Mouse (Mus musculus): Measurements from ENCODE around the gene Pafah1b3. TPM values are rescaled to one million over a fixed set of nuclear protein-coding genes. Genes with fewer than 3 reads are reported as not detected.
"Not testable (repeated sequence)": the region's sequence is repeated elsewhere in the genome, so short reads cannot be mapped to it uniquely, and the experiment has no call there.

Pafah1b3 gene
- total RNA-seq, 2 experiments from 2014 or later = 26.7 to 28.0 TPM

DNA sequence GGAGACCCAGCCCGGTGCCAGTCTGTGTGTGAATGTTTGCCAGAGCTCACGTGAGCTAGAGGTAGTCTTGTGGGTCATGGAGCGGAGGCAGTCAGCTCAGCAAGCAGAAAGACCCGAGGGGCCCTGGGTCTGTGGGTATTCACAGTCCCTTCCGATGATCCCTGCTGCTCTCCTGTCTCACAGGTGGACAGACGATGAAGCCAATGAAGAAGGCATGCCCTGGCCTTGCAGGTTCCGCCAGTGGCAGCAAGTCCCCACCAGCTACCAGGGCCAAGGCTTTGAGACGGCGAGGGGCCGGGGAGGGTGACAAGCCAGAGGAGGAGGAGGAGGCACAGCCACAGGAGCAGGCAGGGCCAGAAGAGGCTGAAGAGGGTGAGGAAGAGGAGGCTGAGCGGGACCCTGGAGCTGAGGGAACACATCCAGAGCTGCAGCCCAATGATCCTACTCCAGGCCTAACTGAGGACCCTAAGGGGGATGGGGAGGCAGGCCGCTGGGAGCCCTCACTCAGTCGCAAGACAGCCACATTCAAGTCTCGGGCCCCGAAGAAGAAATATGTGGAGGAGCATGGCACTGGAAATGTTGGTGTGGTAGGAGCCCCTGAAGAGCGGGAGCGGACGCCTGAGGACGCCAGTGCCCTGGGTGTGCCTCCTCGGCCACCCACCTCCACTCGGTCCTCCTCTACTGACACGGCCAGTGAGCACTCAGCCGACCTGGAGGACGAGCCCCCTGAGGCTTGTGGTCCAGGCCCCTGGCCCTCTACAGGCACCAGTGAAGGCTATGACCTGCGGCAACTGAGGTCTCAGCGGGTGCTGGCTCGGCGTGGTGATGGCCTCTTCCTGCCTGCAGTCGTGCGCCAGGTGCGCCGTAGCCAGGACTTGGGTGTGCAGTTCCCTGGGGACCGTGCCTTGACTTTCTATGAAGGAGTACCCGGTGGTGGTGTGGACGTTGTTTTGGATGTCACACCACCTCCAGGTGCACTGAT, 26.8 kb downstream of the Pafah1b3 start:
- intact Hi-C loops (cut with DNase I) = no loop called here
- DNase-seq (ENCODE audit: low spot score in 2 of 2) = no peak

GRCm38 (mm10) chr7:25269545-25270271, 28.1 kb downstream of the Pafah1b3 start:
- intact Hi-C loops (cut with DNase I) = no loop called here
- no peak for DNase-seq (ENCODE audit: low spot score in 2 of 2)

- intact Hi-C loops (cut with DNase I) = no loop called here
- DNase-seq (ENCODE audit: low spot score in 2 of 2) = peak in 1 of 2 experiments; percentile 4
These were observed 28.8 kb downstream of the Pafah1b3 start for GRCm38 (mm10) chr7:25269029-25269428.

- intact Hi-C loops (cut with DNase I) = no loop called here
- no peak for DNase-seq (ENCODE audit: low spot score in 2 of 2)
These were observed 29.2 kb downstream of the Pafah1b3 start for GRCm38 (mm10) chr7:25268588-25268987.

GRCm38 (mm10) chr7:25267751-25268463, 29.9 kb downstream of the Pafah1b3 start:
- DNase-seq (ENCODE audit: low spot score in 2 of 2) = peak; percentile 100
- intact Hi-C loops (cut with DNase I) = no loop called here

DNA sequence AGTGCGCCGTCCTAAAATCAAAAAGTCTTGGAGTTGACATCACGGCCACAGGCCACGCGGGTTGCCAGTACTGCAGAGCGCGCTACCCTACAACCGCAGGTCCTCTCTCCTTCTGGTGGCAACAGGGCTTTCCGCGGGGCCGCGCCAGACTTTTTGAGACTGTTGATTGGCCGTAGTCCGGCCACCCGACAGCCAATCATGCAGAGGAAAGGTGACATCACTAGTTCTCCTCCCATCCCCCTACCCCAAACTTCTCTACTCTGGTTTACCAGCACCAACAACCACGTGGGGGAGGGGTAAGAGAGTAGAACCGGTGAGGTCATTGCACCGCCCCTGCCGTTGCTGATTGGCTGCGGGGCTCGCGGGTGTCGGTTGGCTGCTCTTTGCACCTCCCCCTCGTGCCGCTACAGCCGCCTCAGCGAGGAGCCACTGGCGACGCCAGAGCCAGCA, 30.5 kb downstream of the Pafah1b3 start, which contains the start of gene Cic:
Cic (plus strand) TSS at position 404 of the 450 bp plus-strand sequence.
- peak; percentile 100 for DNase-seq (ENCODE audit: low spot score in 2 of 2)
- intact Hi-C loops (cut with DNase I) = no loop called here

DNA sequence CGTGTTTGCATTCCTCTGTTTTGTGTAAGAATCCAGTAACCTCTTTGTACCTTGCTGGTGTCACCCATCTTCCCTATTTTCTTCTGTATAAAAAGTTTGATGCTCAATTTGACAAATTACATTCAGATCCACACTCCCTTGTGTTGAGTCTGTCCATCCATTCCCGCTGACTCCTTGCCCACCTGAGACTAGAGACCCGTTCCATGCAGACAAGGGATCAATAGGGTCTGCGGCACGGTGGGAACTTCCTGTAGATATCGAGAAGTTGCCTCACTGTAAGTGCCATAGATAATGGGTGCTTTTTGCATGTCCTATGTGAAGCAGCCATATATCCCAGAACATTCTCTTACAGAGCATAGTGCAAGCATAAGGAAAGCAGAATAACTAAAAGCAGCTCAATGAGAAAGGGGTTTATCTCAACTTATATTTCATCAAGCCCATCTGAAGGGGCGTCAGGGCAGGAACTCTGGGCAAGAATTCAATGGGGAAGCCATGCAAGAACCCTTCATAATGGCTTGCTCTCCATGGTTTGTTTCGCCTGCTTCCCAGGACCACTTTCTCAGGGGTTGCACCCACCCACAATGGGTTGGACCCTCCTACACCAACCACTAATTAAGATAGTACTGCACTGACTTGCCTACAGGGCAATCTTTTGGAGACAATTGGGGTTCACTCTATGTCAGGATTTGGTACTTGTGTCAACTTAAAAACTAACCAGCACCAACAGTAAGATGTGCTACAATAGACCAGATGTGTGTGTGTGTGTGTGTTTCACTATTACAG, 31.4 kb downstream of the Pafah1b3 start:
- intact Hi-C loops (cut with DNase I) = no loop called here
- peak in 1 of 2 experiments; percentile 4 for DNase-seq (ENCODE audit: low spot score in 2 of 2)

DNA sequence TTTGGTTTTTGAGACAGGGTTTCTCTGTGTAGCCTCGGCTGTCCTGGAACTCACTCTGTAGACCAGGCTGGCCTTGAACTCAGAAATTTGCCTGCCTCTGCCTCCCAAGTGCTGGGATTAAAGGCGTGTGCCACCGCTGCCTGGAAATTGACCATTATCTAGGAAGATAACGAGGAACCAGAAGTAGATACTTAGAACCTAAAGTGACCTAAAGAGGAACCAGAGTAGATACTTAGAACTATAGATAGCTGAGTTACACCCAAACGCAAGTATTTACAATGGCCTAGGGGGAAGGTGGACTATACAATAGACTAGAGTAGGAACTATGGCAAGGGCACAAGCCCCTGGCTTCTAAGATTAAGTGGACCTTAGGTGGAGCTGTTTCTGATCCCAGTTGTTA, 32.0 kb downstream of the Pafah1b3 start:
- intact Hi-C loops (cut with DNase I); DNase-seq (ENCODE audit: low spot score in 2 of 2): not testable (repeated sequence)

DNA sequence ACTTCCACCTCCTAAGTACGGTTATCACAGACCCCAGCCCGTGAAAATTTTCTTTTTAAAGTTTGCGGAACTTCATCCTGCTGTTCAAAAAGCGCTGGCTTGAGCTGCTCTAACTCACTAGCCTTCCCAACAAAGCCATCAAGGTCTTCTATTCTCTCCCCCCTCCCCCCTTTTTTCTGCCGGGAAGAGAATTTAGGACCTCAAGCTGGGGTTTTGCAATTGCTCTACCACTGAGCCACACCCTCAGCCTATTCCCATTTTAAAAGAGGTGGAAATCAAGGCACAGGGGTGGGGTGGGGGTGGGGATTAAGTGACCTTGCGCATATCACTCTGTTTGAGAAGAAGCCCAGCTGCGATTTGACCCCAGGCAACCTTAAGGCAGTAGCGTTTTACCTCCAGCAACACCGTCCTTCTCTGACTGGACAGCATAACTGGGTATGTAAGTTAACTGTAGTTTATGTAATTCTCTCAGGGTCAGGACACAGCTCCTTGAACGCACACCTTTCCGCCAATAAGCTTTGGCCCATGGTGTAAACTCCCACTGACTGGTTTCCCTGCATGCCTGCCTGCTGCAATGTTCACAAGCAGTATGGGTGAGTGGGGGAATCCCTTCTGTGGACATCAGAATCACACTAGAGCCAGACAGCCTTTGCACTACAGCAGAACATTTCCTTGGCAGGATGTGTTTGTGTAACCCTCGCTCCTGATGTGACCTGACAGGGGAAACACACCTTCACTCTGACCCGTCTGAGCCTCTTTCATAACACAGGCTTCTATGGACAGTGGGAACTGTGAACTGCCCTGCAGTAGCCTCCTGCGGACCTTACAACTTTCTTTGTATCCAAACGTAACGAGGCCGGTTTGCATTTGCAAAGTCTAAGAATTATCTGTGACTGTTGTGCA, 33.6 kb downstream of the Pafah1b3 start:
- DNase-seq (ENCODE audit: low spot score in 2 of 2) = no peak
- intact Hi-C loops (cut with DNase I) = no loop called here

- DNase-seq (ENCODE audit: low spot score in 2 of 2) = no peak
These were observed 35.9 kb downstream of the Pafah1b3 start for GRCm38 (mm10) chr7:25261896-25262295.

DNA sequence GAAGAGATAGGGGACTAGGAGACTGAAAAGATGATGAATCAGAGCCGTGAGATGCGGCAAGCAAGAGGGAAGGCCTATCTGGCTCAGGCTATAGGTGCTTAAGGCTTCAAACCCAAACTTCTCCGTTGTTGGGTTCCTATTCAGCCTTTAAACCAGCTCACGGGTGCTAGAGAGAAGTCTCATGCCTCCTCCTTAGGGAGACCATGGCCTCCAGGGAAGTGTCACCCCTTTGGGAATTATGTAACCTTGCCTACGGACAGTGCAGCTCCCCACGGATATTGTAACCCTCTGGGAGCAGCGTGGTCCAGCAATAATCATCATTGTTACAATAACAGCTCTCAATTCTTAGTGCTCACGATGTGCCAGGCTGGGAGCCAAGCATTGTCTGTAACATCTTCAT, 46.0 kb downstream of the Pafah1b3 start:
- intact Hi-C loops (cut with DNase I) = no loop called here
- DNase-seq (ENCODE audit: low spot score in 2 of 2) = peak in 1 of 2 experiments; percentile 47

More at GRCm38 (mm10) chr7:25261896-25262295, 35.9 kb downstream of the Pafah1b3 start:
- intact Hi-C loops (cut with DNase I) = no loop called here

DNA sequence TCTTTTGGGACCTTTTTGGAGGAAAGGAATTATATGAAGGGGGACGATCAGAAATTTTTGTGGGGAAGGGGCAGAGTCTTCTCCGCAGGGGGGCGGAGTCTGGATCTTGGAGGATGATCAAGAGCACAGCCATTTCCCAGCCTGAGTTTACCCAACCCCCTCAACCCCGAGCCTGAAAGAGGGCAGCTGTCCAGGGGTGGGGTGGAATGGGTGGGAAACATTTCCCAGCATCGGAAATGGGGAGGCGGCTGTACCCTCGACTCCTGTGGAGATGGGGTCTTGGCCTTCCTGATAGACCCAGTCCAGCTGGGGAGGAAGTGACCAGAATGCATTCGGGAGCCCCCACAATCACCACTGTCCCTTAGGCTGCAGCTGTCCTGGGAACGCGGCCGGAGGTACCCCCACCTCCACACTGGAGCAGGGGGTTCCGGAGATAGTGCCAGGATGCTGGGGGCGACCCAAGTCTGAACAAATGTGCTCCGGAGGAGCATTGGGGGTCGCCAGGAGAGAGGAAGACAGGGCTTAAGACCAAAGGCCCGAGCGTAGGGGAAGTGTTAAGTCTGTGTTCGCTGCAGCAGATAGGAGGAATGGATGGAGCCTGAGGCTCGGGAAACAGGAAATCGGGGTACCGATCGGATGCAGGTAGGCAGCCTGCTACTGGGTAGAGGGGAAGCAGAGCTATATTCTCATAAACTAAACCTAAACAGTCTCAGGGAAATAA, 46.6 kb downstream of the Pafah1b3 start:
- DNase-seq (ENCODE audit: low spot score in 2 of 2) = peak; percentile 47 to 49
- intact Hi-C loops (cut with DNase I) = no loop called here

DNA sequence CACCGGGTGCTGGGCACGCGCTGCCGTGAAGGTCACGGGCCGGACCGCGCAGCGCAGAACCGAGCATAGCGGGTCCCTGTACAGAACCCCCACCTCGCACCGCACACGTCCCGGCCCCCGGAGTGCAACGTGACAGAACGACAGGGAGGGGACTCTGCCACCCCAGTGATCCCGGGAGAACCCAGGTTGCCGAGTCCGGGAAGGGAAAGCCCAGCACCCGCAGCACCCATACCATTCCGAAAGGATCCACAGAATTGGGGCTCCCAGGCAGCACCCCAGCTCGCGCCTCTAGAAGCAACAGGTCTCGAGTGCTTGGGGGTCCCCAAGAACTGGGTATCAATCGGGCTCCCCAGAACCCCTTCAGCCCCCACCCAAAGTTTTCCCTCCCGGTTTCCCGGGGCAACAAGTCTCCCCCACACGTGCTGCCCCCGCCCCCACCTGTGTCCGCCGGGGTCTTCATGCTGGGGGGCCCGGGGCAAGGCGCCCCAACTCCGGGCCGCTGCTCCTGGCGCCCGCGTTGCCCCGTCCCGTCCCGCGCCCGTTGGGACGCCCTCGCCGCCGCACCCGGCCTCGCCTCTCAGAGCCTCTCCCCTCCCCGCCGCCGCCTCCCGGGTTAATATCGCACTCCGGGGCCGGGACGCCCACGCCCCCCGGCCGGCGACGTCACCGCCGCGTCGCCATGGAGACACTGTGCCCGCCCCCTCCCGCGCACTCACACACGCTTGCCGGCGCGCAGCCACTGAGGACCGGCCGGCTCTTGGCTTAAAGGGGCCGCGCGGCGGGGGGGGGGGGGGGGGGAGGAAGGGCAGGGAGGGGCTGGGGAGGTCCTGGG, 47.4 kb downstream of the Pafah1b3 start, which contains the start of gene Erf:
Erf (minus strand) TSS at position 621 of the 832 bp plus-strand sequence.
- intact Hi-C loops (cut with DNase I) = no loop called here
- peak; percentile 96 to 97 for DNase-seq (ENCODE audit: low spot score in 2 of 2)

- peak; percentile 63 to 70 for DNase-seq (ENCODE audit: low spot score in 2 of 2)
- intact Hi-C loops (cut with DNase I) = loop anchor here (1.0 kb wide), 1 partner anchor 29 kb away; no protein-coding TSS in a partner anchor
These were observed 48.3 kb downstream of the Pafah1b3 start for GRCm38 (mm10) chr7:25249314-25250140.

DNA sequence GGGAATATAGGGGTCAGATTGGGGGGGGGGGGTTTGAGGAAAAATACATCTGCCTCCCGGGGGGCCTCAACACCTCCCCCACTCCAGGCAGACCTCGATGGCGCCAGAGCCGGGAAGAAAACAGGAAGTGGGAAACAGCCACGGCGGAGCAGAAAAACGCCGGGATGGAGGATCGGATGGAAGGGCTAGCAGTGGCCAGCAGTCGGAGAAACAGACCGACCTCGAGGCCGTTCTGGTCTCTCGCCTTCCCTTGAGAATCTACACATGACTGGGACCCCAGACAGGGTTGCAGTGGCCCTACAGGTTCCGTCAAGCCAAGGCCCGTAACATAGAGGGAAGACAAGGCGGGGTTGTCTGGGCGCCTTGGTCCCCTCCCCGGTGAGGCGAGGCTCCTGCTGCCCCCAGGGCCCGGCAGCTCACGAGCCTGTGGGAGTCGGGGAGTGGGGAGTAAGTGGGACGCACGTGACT, 48.9 kb downstream of the Pafah1b3 start:
- peak in 1 of 2 experiments; percentile 51 for DNase-seq (ENCODE audit: low spot score in 2 of 2)
- intact Hi-C loops (cut with DNase I) = loop anchor here (1.0 kb wide), 2 partner anchors 10 to 29 kb away; no protein-coding TSS in a partner anchor
